Mouse (Mus musculus) limb, embryonic 10.5 days (tissue): ENCODE data around the gene Lrp5. TPM values are rescaled to one million over a fixed set of nuclear protein-coding genes. Genes with fewer than 3 reads are reported as not detected.

Experiments
- DNase-seq: peaks from one replicate; pipeline ENCODE4 v3.0.0-alpha.2; 2017; ENCODE audit warnings: low spot score
- H3K27ac ChIP-seq: fragments of 300-500 bp; sonication (generic); 2 replicates; pipeline ENCODE4 v1.5.1; 2016; ENCODE audit warnings: mild to moderate bottlenecking
- H3K27me3 ChIP-seq: fragments of 300-500 bp; sonication (generic); 2 replicates; pipeline ENCODE4 v1.6.1; 2016; ENCODE audit warnings: low read depth, mild to moderate bottlenecking; ENCODE audit not compliant: poor library complexity, severe bottlenecking
- H3K36me3 ChIP-seq: fragments of 300-500 bp; sonication (generic); 2 replicates; pipeline ENCODE4 v1.6.1; 2016; ENCODE audit warnings: mild to moderate bottlenecking, moderate library complexity
- H3K4me1 ChIP-seq: fragments of 300-500 bp; sonication (generic); 2 replicates; pipeline ENCODE4 v1.6.1; 2016
- H3K4me3 ChIP-seq: fragments of 300-500 bp; sonication (generic); 2 replicates; pipeline ENCODE4 v1.5.1; 2016; ENCODE audit warnings: mild to moderate bottlenecking, moderate library complexity
- H3K9me3 ChIP-seq: fragments of 300-500 bp; sonication (generic); replicated peaks from 2 replicates; pipeline ENCODE4 v1.6.1; 2016; ENCODE audit warnings: mild to moderate bottlenecking
- WGBS: fragments of 180-500 bp; shearing (Covaris S2); methylation state at CpG from one replicate; pipeline ENCODE4 v1.1.7; 2016; 5-methylcytosine and 5-hydroxymethylcytosine counted together
- polyA plus RNA-seq: library from polyadenylated mRNA; unstranded; fragments of >200 nt; fragmentation: Nextera tagmentation; extraction: Ambion mirVana; gene quantifications from 2 replicates; pipeline ENCODE4 v1.2.1, GENCODE M21; 2016

The Lrp5 gene
- polyA plus RNA-seq, 1 experiment from 2014 or later, result 8.2 TPM

DNA sequence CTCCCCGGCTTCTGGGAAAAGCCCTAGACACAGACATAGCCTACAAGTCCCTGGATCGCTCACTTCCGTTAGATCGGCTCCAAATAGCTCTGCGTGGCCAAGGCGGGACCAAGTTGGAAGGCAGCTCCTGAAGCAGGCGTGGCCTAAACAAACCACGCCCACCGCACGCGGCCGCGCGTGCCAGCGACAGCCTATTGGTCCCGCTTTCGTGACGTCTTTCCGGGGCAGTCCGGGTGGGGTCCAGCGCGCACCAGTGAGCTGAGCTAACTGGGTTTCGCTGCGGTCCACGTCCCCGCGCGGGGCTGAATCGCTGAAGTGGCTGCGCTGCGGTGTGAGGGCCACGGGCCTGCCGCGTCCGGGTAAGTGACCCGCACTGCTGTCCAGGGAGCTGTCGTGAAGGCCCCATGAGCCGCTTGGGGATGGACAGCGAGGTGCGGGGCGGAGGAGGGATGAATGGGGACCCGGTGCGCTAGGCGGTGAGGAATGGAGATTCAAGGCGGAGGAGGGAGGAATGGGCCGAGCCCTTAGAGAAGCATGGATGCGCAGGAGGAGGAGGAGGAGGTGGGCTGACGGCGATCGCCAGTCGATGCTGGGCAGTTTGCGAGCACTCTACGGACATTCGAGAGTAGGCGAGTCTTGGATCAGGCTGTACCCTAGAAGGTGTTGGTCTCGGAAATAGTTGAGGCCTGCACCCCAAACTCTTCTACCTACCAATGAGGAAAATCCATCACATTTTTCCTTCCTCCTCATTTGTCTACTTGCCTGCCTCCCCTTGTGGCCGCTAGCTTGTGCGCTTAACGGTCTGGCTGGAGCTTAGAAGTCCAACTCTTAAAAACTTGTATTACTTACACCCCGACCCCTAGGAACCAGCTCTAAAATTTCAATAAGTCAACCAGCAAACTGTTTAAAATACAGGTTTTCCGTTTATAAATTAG lies 22.0 kb upstream of the Lrp5 start, which contains the start of gene 1810055G02Rik:
1810055G02Rik (plus strand) TSS at position 216 of the 935 bp plus-strand sequence.
- WGBS, result under 1% methylated on average over 61 of the region's 61 CpGs
- Histone ChIP-seq H3K27ac (peak within 1 kb of the TSS; percentile 88), H3K27me3 (no peaks in the 10 kb centered on the region), H3K4me3 (peak within 1 kb of the TSS; percentile 88), H3K36me3 (peaks cover 12% of the 10 kb centered on the region), H3K4me1 (peaks cover 17% of the 10 kb centered on the region), H3K9me3 (no peaks in the 10 kb centered on the region)
- peak; percentile 99 for DNase-seq

DNA sequence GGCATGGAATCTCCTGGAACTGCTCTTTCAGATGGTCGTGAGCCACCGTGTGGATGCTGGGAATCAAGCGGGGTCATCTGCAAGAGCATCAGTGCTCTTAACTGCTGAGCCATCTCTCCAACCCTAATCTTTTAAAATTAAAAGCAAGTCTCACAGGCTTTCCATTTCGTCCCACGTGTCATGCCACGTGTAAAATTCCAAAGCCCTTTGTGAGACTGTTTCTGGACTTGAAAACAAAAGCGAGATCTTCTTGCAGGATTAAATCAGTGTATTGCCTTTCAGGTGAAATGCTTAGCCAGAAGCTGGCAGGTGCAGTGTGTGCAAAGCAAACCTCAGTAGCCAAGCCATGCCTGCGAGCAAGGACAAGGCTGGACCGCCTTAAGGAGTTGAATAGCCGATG lies 21.2 kb upstream of the Lrp5 start:
- H3K36me3 ChIP-seq, result peaks cover 12% of the 10 kb centered on the region
- H3K27me3 ChIP-seq, result no peaks in the 10 kb centered on the region
- no peaks in the 10 kb centered on the region for H3K9me3 ChIP-seq
- 46% methylated on average over 10 of the region's 10 CpGs for WGBS
- H3K4me3 ChIP-seq, result peak overlapping the region; percentile 88
- peaks cover 17% of the 10 kb centered on the region for H3K4me1 ChIP-seq
- H3K27ac ChIP-seq, result peak overlapping the region; percentile 88
- DNase-seq, result no peak

DNA sequence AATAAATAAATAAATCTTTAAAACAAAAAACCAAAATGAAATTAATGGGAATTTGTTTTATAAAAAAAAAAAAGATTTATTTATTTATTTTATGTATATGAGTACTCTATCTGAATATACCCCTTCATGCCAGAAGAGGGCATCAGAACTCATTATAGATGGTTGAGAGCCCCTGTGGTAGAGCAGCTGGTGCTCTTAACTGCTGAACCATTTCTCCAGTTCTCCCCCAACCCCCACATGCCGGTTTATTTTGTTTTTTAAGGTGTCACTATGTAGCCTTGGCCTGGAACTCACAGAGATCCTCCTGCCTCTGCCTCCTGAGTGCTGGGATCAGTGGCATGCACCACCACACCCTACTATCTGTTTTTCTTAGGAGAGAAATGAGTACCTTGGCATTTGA lies 19.9 kb upstream of the Lrp5 start:
- WGBS, result 57% methylated on average over 1 of the region's 1 CpGs
- Histone ChIP-seq H3K4me3 (no peak overlapping the region), H3K27ac (no peak overlapping the region), H3K36me3 (peaks cover 7% of the 10 kb centered on the region), H3K4me1 (peaks cover 17% of the 10 kb centered on the region), H3K9me3 (no peaks in the 10 kb centered on the region), H3K27me3 (no peaks in the 10 kb centered on the region)
- no peak for DNase-seq

DNA sequence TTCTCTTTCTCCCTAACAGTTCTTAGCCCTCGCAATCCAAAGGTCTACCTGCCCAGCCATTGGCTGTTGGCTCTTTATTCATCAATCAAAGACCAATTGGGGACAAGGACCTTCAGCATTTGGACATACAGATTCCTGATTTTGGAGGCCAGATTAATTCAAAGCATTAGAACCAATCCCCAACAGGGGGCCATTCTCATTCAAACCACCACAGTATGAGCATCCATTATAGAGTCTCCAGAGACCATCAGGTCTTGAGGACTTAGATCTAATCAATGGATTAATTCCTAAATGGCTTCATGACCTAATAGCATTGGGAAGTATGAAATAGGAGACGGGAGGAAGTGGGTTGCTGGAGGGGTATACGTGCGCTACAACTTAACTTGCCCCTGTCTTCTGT lies 16.1 kb upstream of the Lrp5 start:
- Histone ChIP-seq H3K36me3 (no peaks in the 10 kb centered on the region), H3K27ac (no peak overlapping the region), H3K27me3 (no peaks in the 10 kb centered on the region), H3K4me1 (peaks cover 3% of the 10 kb centered on the region), H3K9me3 (no peaks in the 10 kb centered on the region), H3K4me3 (no peak overlapping the region)
- WGBS, result 90% methylated on average over 4 of the region's 4 CpGs
- no peak for DNase-seq

DNA sequence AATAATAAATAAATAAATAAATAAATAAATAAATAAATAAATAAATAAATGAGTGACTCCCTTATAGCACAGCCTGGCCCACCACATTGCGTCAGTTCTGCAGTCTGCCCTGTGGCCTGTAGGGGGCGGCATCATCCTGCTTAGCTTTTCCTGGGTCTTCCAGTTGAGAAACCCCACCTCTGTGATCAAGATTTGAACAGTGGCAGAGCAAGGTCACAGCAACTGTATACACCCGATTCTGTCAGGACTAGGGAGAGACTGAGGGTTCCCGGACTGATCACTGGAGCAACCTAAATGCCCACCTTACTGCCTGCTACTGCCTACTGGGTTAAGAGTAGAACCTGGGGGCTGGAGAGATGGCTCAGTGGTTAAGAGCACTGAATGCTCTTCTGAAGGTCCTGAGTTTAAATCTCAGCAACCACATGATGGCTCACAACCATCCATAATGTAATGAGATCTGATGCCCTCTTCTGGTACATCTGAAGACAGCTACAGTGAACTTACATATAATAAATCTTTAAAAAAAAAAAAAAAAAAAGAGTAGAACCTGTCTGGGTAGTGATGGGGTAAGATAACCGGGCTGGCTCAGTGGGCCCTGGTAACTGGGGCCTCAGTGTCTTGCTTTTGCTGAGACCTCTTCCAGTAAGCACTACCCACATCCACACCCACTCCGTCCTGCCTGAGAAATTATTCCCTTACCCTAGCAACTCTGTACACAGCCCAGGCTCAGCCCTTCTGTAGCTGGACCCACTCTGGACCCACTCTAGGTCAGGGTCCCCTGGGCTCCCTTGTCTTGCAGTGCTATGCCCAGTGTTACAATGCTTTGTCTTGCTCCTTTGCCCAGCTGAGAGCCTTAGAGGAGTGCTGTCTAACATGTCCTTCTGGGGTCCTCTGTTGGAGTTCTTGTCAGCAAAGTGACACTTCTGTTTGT lies 13.4 kb upstream of the Lrp5 start:
- no peak overlapping the region for H3K4me3 ChIP-seq
- no peaks in the 10 kb centered on the region for H3K9me3 ChIP-seq
- no peaks in the 10 kb centered on the region for H3K4me1 ChIP-seq
- peak; percentile 90 for DNase-seq
- no peak overlapping the region for H3K27ac ChIP-seq
- no peaks in the 10 kb centered on the region for H3K36me3 ChIP-seq
- WGBS, result 41% methylated on average over 6 of the region's 6 CpGs
- no peaks in the 10 kb centered on the region for H3K27me3 ChIP-seq

DNA sequence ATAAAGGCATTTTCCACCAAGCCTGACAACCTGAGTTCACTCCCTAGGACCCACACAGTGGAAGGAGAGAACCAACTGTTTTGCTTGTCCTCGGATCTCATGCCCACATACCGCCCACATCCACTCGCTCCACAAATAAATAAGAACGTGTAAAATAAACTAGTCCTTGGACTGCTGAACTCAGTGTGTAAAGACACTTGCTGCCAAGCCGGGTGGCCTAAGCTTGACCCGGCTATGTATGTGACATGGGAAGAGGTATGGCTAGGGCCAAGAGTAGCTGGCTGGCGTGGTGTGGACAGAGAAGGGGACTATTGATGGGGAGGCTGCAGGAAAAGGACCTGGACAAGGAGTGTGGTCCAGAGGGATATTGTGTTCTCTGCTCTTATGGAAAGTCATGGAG lies 11.7 kb upstream of the Lrp5 start:
- H3K4me1 ChIP-seq, result no peaks in the 10 kb centered on the region
- no peak overlapping the region for H3K27ac ChIP-seq
- no peak overlapping the region for H3K4me3 ChIP-seq
- WGBS, result 91% methylated on average over 7 of the region's 7 CpGs
- no peak for DNase-seq
- H3K27me3 ChIP-seq, result no peaks in the 10 kb centered on the region
- H3K36me3 ChIP-seq, result no peaks in the 10 kb centered on the region
- H3K9me3 ChIP-seq, result no peaks in the 10 kb centered on the region

DNA sequence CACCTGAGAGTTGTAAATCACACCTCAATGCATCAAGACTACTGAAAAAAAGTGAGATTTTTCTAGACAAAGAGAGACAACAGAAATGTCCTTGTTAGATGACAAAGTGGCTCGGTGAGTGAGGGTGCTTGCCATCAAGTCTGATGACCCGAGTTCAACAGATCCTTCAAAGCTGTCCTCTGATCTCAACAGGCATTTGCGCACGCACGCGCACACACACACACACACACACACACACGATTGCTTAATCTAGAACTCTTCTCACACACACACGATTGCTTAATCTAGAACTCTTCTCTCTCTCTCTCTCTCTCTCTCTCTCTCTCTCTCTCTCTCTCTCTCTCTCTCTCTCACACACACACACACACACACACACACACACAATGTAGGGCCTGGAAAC lies 9.6 kb upstream of the Lrp5 start:
- no peak overlapping the region for H3K4me3 ChIP-seq
- H3K27me3 ChIP-seq, result no peaks in the 10 kb centered on the region
- no peak overlapping the region for H3K27ac ChIP-seq
- H3K36me3 ChIP-seq, result no peaks in the 10 kb centered on the region
- H3K9me3 ChIP-seq, result no peaks in the 10 kb centered on the region
- H3K4me1 ChIP-seq, result no peaks in the 10 kb centered on the region
- no peak for DNase-seq
- WGBS, result 94% methylated on average over 8 of the region's 8 CpGs

DNA sequence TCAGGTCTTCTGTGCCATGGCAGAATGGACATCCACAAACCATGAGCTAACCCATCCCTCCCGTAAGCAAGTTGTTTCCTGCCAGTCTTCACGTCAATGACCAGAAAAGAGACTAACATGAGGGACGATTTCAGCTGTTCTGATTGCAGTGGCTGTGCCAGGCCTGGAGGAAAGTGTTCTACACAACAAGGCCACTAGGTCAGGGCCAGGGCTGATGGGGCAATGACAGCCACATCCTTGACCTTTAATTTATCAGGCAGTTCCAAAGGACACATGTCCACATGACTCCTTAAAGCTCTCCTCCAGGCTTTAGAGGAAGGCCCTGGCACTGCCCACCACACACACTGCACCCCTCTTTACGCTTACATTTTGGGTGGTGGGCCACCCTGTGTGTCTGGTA lies 9.1 kb upstream of the Lrp5 start:
- no peaks in the 10 kb centered on the region for H3K4me1 ChIP-seq
- H3K36me3 ChIP-seq, result no peaks in the 10 kb centered on the region
- DNase-seq, result no peak
- no peak overlapping the region for H3K27ac ChIP-seq
- no peaks in the 10 kb centered on the region for H3K27me3 ChIP-seq
- WGBS, result 90% methylated on average over 4 of the region's 4 CpGs
- no peaks in the 10 kb centered on the region for H3K9me3 ChIP-seq
- no peak overlapping the region for H3K4me3 ChIP-seq

DNA sequence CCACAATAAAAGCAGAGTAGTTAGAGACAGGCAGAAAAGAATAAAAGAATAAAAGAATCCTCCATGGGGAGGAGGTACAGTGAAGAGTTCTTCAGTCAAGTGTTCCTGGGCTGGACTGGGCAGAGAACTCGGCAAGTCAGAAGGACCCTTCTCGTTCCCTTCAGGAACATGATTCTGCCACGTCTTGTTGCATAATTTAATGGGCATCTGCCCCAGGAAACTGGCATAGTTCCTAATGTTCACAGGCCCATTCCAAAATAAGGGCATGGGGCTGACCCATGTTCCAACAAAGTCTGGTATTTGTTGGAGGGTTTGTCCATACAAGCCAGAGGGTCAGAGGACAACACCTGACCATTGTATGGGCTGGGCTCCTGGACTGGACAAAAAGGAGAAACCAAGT lies 8.6 kb upstream of the Lrp5 start:
- Histone ChIP-seq H3K27me3 (no peaks in the 10 kb centered on the region), H3K36me3 (no peaks in the 10 kb centered on the region), H3K9me3 (no peaks in the 10 kb centered on the region), H3K27ac (no peak overlapping the region), H3K4me3 (no peak overlapping the region), H3K4me1 (no peaks in the 10 kb centered on the region)
- 90% methylated on average over 3 of the region's 3 CpGs for WGBS
- no peak for DNase-seq

DNA sequence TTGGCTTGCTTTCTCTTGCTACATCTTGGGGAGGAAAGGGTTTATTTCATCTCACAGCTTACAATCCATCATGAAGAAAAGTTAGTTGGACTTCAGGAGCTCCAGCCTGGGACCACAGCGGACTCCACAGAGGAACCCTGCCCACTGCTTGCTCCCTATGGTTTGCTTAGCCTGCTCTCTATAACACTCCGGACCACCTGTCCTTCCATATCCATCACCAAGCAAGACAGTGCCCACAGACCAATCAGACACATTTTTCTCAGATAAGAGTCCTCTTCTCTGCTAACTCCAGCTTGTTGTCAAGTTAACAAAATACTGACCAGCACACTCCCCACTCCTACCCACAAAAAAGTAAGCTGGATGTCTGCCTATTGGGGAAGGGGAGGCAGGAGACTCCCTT lies 8.1 kb upstream of the Lrp5 start:
- Histone ChIP-seq H3K27ac (no peak overlapping the region), H3K9me3 (no peaks in the 10 kb centered on the region), H3K4me3 (no peak overlapping the region), H3K4me1 (no peaks in the 10 kb centered on the region), H3K27me3 (no peaks in the 10 kb centered on the region), H3K36me3 (no peaks in the 10 kb centered on the region)
- 92% methylated on average over 2 of the region's 2 CpGs for WGBS
- no peak for DNase-seq

DNA sequence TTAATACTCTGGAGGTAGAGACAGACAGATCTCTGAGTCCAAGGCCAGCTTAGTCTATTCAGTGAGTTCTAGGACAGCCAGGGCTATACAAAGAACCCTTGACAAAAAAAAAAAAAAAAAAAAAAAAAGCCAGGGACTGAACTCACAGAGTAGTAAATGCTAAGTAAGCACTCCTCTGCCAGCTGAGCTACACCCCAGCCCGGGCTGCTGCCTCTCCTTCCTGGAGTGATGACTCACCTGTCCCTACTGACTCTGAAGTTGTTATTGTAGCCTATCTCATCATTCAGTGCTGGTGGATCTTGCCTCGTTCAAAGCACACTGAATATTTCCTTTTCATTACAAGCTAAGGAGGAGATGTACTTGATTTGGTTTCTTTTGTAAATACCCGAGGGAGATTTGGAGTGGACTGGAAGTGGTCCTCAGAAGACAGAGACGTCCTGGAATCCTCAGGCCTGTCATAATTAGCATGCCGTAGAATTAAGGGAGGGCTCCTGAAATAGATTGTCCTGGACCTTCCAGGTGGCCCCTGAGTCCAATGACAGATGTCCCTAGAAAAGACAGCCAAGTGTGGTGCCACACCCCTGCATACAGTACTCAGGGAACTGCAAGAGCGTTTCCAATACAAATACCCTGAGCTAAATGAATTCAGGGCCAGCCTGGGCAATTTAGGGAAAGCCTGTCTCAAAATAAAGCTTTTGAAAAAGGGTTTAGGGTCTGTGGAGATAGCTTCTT lies 6.2 kb upstream of the Lrp5 start:
- H3K4me3 ChIP-seq, result no peak overlapping the region
- H3K36me3 ChIP-seq, result no peaks in the 10 kb centered on the region
- no peaks in the 10 kb centered on the region for H3K9me3 ChIP-seq
- H3K27me3 ChIP-seq, result no peaks in the 10 kb centered on the region
- DNase-seq, result no peak
- WGBS, result 71% methylated on average over 6 of the region's 6 CpGs
- no peak overlapping the region for H3K27ac ChIP-seq
- H3K4me1 ChIP-seq, result peaks cover 11% of the 10 kb centered on the region

DNA sequence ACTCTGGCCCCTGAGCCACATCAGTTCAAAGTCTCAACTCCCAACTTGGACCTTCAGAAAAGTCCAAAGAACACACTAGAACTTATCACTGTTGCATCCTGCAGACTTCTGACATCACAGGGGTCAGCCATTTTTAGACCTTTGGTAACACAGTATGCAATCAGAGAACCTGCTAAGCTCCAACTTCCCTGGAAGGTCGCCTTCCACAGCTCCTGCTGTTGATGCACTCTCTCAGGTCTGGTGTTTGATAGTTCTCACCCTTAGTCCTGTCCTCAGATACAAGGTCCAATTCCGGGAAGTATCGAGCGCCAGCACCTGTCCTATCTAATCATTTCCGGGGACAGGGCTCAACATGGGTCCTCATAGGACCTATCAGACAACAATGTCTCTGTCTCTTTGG lies 5.0 kb upstream of the Lrp5 start:
- DNase-seq, result no peak
- Histone ChIP-seq H3K4me1 (peaks cover 23% of the 10 kb centered on the region), H3K36me3 (no peaks in the 10 kb centered on the region), H3K4me3 (no peak overlapping the region), H3K9me3 (no peaks in the 10 kb centered on the region), H3K27ac (no peak overlapping the region), H3K27me3 (no peaks in the 10 kb centered on the region)
- WGBS, result 88% methylated on average over 5 of the region's 5 CpGs
